Mouse (Mus musculus): ENCODE data around the gene Kdr.

GRCm38 (mm10) chr5:75919601-75920000 is 58.7 kb downstream of the Kdr start:
- TF ChIP-seq POLR2AphosphoS5 (IDR thresholded peaks at IDR 0.05; ENCODE audit: insufficient replicate concordance, low read depth, low read length) (no peak), CTCF (IDR thresholded peaks at IDR 0.05; ENCODE audit: low read depth, low read length) (no peak), GATA1 (IDR thresholded peaks at IDR 0.05; ENCODE audit: borderline replicate concordance, low read length) (no peak)
